Mouse (Mus musculus) heart, embryonic 13.5 days (tissue): ENCODE measurements at regions not wholly inside any gene's neighbourhood (a gene's known extent, or its start where the extent isn't known, plus 50 kb on each side); places are given as distances from the start of the nearest gene placed in this dataset.

Source experiments
- ATAC-seq: fragments of 200-750 bp; cut with Nextera tagmentation; 2 replicates; pipeline ENCODE4 v1.8.0; 2017; ENCODE audit warnings: moderate TSS enrichment; ENCODE audit not compliant: insufficient number of reproducible peaks, low FRiP score, low TSS enrichment; ENCODE audit errors: extremely low read depth
- H3K27ac ChIP-seq: fragments of 300-500 bp; sonication (generic); replicated peaks from 2 replicates; pipeline ENCODE4 v1.5.1; 2015; ENCODE audit warnings: moderate library complexity, mild to moderate bottlenecking, inconsistent platforms
- H3K27me3 ChIP-seq: fragments of 300-500 bp; sonication (generic); replicated peaks from 2 replicates; pipeline ENCODE4 v1.6.1; 2015; ENCODE audit warnings: mild to moderate bottlenecking, inconsistent platforms
- H3K36me3 ChIP-seq: fragments of 300-500 bp; sonication (generic); 2 replicates; pipeline ENCODE4 v1.6.1; 2015; ENCODE audit warnings: mild to moderate bottlenecking, inconsistent platforms
- H3K4me1 ChIP-seq: fragments of 300-500 bp; sonication (generic); 2 replicates; pipeline ENCODE4 v1.6.1; 2015; ENCODE audit warnings: inconsistent platforms
- H3K4me2 ChIP-seq: fragments of 300-500 bp; sonication (generic); 2 replicates; pipeline ENCODE4 v1.6.1; 2015; ENCODE audit warnings: inconsistent platforms, mild to moderate bottlenecking, moderate library complexity
- H3K4me3 ChIP-seq: fragments of 300-500 bp; sonication (generic); 2 replicates; pipeline ENCODE4 v1.5.1; 2015; ENCODE audit warnings: moderate library complexity, mild to moderate bottlenecking, inconsistent platforms
- H3K9ac ChIP-seq: fragments of 300-500 bp; sonication (generic); 2 replicates; pipeline ENCODE4 v1.6.1; 2015; ENCODE audit warnings: inconsistent platforms, mild to moderate bottlenecking, moderate library complexity
- H3K9me3 ChIP-seq: fragments of 300-500 bp; sonication (generic); 2 replicates; pipeline ENCODE4 v1.6.1; 2016; ENCODE audit warnings: inconsistent platforms
- WGBS: fragments of 180-500 bp; shearing (Covaris S2); methylation state at CpG from one replicate; pipeline ENCODE4 v1.1.7; 2015; ENCODE audit warnings: mixed read lengths; 5-methylcytosine and 5-hydroxymethylcytosine counted together

- no peak overlapping the region for H3K9ac ChIP-seq
- no peak overlapping the region for H3K4me3 ChIP-seq
- H3K36me3 ChIP-seq: no peaks in the 10 kb centered on the region
- WGBS: 57% methylated on average over 6 of the region's 6 CpGs
- no peaks in the 10 kb centered on the region for H3K9me3 ChIP-seq
- H3K27me3 ChIP-seq: no peaks in the 10 kb centered on the region
- no peak overlapping the region for H3K4me2 ChIP-seq
- no peak for ATAC-seq
- peaks cover 9% of the 10 kb centered on the region for H3K4me1 ChIP-seq
- no peak overlapping the region for H3K27ac ChIP-seq
Observed at GRCm38 (mm10) chr13:44118846-44119245, 334.3 kb downstream of the Cd83 start.

GRCm38 (mm10) chr13:44121241-44121671 is 336.7 kb downstream of the Cd83 start:
- Histone ChIP-seq H3K27ac (no peak overlapping the region), H3K27me3 (no peaks in the 10 kb centered on the region), H3K4me2 (no peak overlapping the region), H3K4me3 (no peak overlapping the region), H3K9ac (no peak overlapping the region), H3K36me3 (no peaks in the 10 kb centered on the region), H3K4me1 (peaks cover 13% of the 10 kb centered on the region), H3K9me3 (no peaks in the 10 kb centered on the region)
- no peak for ATAC-seq
- 59% methylated on average over 8 of the region's 8 CpGs for WGBS

GRCm38 (mm10) chr13:44121932-44122331 is 337.4 kb downstream of the Cd83 start:
- Histone ChIP-seq H3K36me3 (no peaks in the 10 kb centered on the region), H3K27me3 (no peaks in the 10 kb centered on the region), H3K4me3 (no peak overlapping the region), H3K4me2 (no peak overlapping the region), H3K9ac (no peak overlapping the region), H3K27ac (no peak overlapping the region), H3K4me1 (peaks cover 17% of the 10 kb centered on the region), H3K9me3 (no peaks in the 10 kb centered on the region)
- WGBS: 61% methylated on average over 7 of the region's 7 CpGs
- ATAC-seq: no peak

GRCm38 (mm10) chr13:44126198-44126597 is 341.6 kb downstream of the Cd83 start:
- Histone ChIP-seq H3K4me2 (no peak overlapping the region), H3K36me3 (no peaks in the 10 kb centered on the region), H3K27ac (no peak overlapping the region), H3K4me1 (peaks cover 14% of the 10 kb centered on the region), H3K9ac (no peak overlapping the region), H3K27me3 (no peaks in the 10 kb centered on the region), H3K9me3 (0 out of 2 replicates have a peak, but pooled peaks cover 2% of the 10 kb centered on the region), H3K4me3 (no peak overlapping the region)
- ATAC-seq: no peak
- 30% methylated on average over 10 of the region's 10 CpGs for WGBS

- Histone ChIP-seq H3K36me3 (no peaks in the 10 kb centered on the region), H3K9me3 (0 out of 2 replicates have a peak, but pooled peaks cover 2% of the 10 kb centered on the region), H3K27ac (no peak overlapping the region), H3K4me3 (no peak overlapping the region), H3K4me1 (peaks cover 19% of the 10 kb centered on the region), H3K4me2 (no peak overlapping the region), H3K9ac (no peak overlapping the region), H3K27me3 (no peaks in the 10 kb centered on the region)
- ATAC-seq: no peak
- WGBS: 68% methylated on average over 16 of the region's 16 CpGs
Observed at GRCm38 (mm10) chr13:44128506-44129274, 344.1 kb downstream of the Cd83 start.

- Histone ChIP-seq H3K4me1 (peaks cover 14% of the 10 kb centered on the region), H3K27me3 (no peaks in the 10 kb centered on the region), H3K4me2 (no peak overlapping the region), H3K9me3 (0 out of 2 replicates have a peak, but pooled peaks cover 2% of the 10 kb centered on the region), H3K36me3 (no peaks in the 10 kb centered on the region), H3K9ac (no peak overlapping the region), H3K4me3 (no peak overlapping the region), H3K27ac (no peak overlapping the region)
- no peak for ATAC-seq
- WGBS: 57% methylated on average over 5 of the region's 5 CpGs
Observed at GRCm38 (mm10) chr13:44131916-44132315, 347.3 kb downstream of the Cd83 start.

- Histone ChIP-seq H3K4me3 (no peak overlapping the region), H3K4me1 (peaks cover 14% of the 10 kb centered on the region), H3K9me3 (0 out of 2 replicates have a peak, but pooled peaks cover 2% of the 10 kb centered on the region), H3K4me2 (no peak overlapping the region), H3K27ac (no peak overlapping the region), H3K36me3 (no peaks in the 10 kb centered on the region), H3K27me3 (no peaks in the 10 kb centered on the region), H3K9ac (no peak overlapping the region)
- WGBS: 83% methylated on average over 4 of the region's 4 CpGs
- no peak for ATAC-seq
Observed at GRCm38 (mm10) chr13:44132510-44132909, 347.9 kb downstream of the Cd83 start.

- Histone ChIP-seq H3K9me3 (0 out of 2 replicates have a peak, but pooled peaks cover 2% of the 10 kb centered on the region), H3K9ac (no peak overlapping the region), H3K27ac (no peak overlapping the region), H3K4me3 (no peak overlapping the region), H3K4me2 (no peak overlapping the region), H3K27me3 (no peaks in the 10 kb centered on the region), H3K36me3 (no peaks in the 10 kb centered on the region), H3K4me1 (peaks cover 14% of the 10 kb centered on the region)
- 44% methylated on average over 9 of the region's 9 CpGs for WGBS
- ATAC-seq: no peak
Observed at GRCm38 (mm10) chr13:44133436-44133835, 348.9 kb downstream of the Cd83 start.

GRCm38 (mm10) chr13:44141181-44141580 is 356.6 kb downstream of the Cd83 start:
- Histone ChIP-seq H3K27ac (no peak overlapping the region), H3K27me3 (no peaks in the 10 kb centered on the region), H3K9me3 (peaks cover 17% of the 10 kb centered on the region), H3K4me3 (no peak overlapping the region), H3K4me2 (no peak overlapping the region), H3K9ac (no peak overlapping the region), H3K36me3 (no peaks in the 10 kb centered on the region), H3K4me1 (no peaks in the 10 kb centered on the region)
- no peak for ATAC-seq
- WGBS: 87% methylated on average over 5 of the region's 5 CpGs

- ATAC-seq: no peak
- H3K9ac ChIP-seq: no peak overlapping the region
- 85% methylated on average over 4 of the region's 4 CpGs for WGBS
Observed at GRCm38 (mm10) chr13:44145441-44145840, 360.9 kb downstream of the Cd83 start.

GRCm38 (mm10) chr13:44147841-44148240 is 363.3 kb downstream of the Cd83 start:
- no peak overlapping the region for H3K4me3 ChIP-seq
- H3K36me3 ChIP-seq: no peaks in the 10 kb centered on the region
- H3K27ac ChIP-seq: no peak overlapping the region
- no peak overlapping the region for H3K4me2 ChIP-seq
- 67% methylated on average over 5 of the region's 5 CpGs for whole genome bisulfite sequencing
- no peak overlapping the region for H3K9ac ChIP-seq
- no peak for ATAC-seq
- peaks cover 1% of the 10 kb centered on the region; the same call in 1 of the 2 replicates for H3K4me1 ChIP-seq
- no peaks in the 10 kb centered on the region for H3K27me3 ChIP-seq
- H3K9me3 ChIP-seq: peaks cover 17% of the 10 kb centered on the region

More at GRCm38 (mm10) chr13:44145441-44145840, 360.9 kb downstream of the Cd83 start:
- no peaks in the 10 kb centered on the region for H3K4me1 ChIP-seq
- no peak overlapping the region for H3K4me2 ChIP-seq
- peaks cover 17% of the 10 kb centered on the region for H3K9me3 ChIP-seq
- no peaks in the 10 kb centered on the region for H3K36me3 ChIP-seq
- H3K27me3 ChIP-seq: no peaks in the 10 kb centered on the region
- H3K27ac ChIP-seq: no peak overlapping the region
- no peak overlapping the region for H3K4me3 ChIP-seq

GRCm38 (mm10) chr13:44149499-44149898 is 364.9 kb downstream of the Cd83 start:
- 74% methylated on average over 3 of the region's 3 CpGs for WGBS
- Histone ChIP-seq H3K4me2 (no peak overlapping the region), H3K9me3 (peaks cover 10% of the 10 kb centered on the region), H3K36me3 (no peaks in the 10 kb centered on the region), H3K27ac (no peak overlapping the region), H3K9ac (no peak overlapping the region), H3K4me3 (no peak overlapping the region), H3K27me3 (no peaks in the 10 kb centered on the region), H3K4me1 (peaks cover 6% of the 10 kb centered on the region; the same call in 1 of the 2 replicates)
- ATAC-seq: no peak
